10 mouse cellular contexts compared by ENCODE assay signal in genomic region chr10:40151852-40152549, GRCm38 (mm10). TPM values are rescaled to one million over a fixed set of nuclear protein-coding genes. Genes with fewer than 3 reads are reported as not detected.
A peak's percentile ranks its signal among the peaks of the same experiment; 100 is the strongest.
DNase-seq lines count a peak whose midpoint lies in the region; ATAC-seq and TF ChIP-seq lines count a peak whose summit lies in the region.
"Had no signal": no experiment of that assay in that cellular context is flagged by ENCODE, and none has a peak within 500 bp of the region (broad histone marks: within the 10 kb centered on the region; RNA-seq: fewer than 3 reads in every experiment).

No protein-coding gene starts in this region.

- intact Hi-C loops in gastrocnemius, postnatal 14 days (cut with DNase I; ENCODE audit: low total_unique reads): no loop called here

- 0 out of 2 replicates have a peak overlapping the region, but pooled peaks have one; percentile 39 for H3K27ac ChIP-seq in heart, embryonic 15.5 days
- H3K27ac ChIP-seq in MEL (ENCODE audit: control insufficient read depth, low read depth, low read length): peak overlapping the region; percentile 81
- H3K27ac ChIP-seq in embryonic facial prominence, embryonic 14.5 days (replicated peaks; ENCODE audit: low read depth, low read length): peak overlapping the region; percentile 35; the same call in 1 of the 2 replicates

- no peaks in the 10 kb centered on the region for H3K27me3 ChIP-seq in heart, embryonic 15.5 days
- no peaks in the 10 kb centered on the region for H3K27me3 ChIP-seq in MEL (ENCODE audit: control insufficient read depth in 1 of 2, insufficient read depth in 2 of 2, low read length in 2 of 2)
- no peaks in the 10 kb centered on the region for H3K27me3 ChIP-seq in embryonic facial prominence, embryonic 14.5 days (replicated peaks; ENCODE audit: control insufficient read depth, insufficient read depth, low read length)

- no peak for DNase-seq in heart, postnatal 4 days
- DNase-seq in MEL (ENCODE audit: low read depth, low spot score) (peak; percentile 28), liver (peak; percentile 38)
- peak; percentile 56 for DNase-seq in embryonic facial prominence, embryonic 14.5 days (ENCODE audit: low spot score)
- DNase-seq in spleen, postnatal 14 days (ENCODE audit: low spot score in 2 of 2): no peak
- DNase-seq in gastrocnemius, postnatal 14 days: no peak
- no peak for DNase-seq in layer of hippocampus, adult 9-11 months
- DNase-seq: gastrocnemius, postnatal 10 days had no signal

- no peaks in the 10 kb centered on the region for H3K36me3 ChIP-seq in heart, embryonic 15.5 days
- peaks cover 0 to 41% of the 10 kb centered on the region in 2 experiments; a peak in 2 of 4 replicates for H3K36me3 ChIP-seq in MEL (ENCODE audit: control insufficient read depth in 1 of 2, insufficient read depth in 2 of 2, low read length in 2 of 2)
- no peaks in the 10 kb centered on the region for H3K36me3 ChIP-seq in embryonic facial prominence, embryonic 14.5 days (ENCODE audit: control insufficient read depth, insufficient read depth, low read length)
- H3K36me3 ChIP-seq: G1E had no signal

- H3K9me3 ChIP-seq in heart, embryonic 15.5 days (replicated peaks): no peaks in the 10 kb centered on the region
- no peaks in the 10 kb centered on the region for H3K9me3 ChIP-seq in MEL (replicated peaks; ENCODE audit: insufficient read depth, low read length)
- no peaks in the 10 kb centered on the region for H3K9me3 ChIP-seq in embryonic facial prominence, embryonic 14.5 days (ENCODE audit: control insufficient read depth, low read length)
- H3K9me3 ChIP-seq: G1E had no signal

- peak; percentile 55 for ATAC-seq in heart, embryonic 15.5 days (replicated peaks; ENCODE audit: insufficient number of reproducible peaks, insufficient read depth, low FRiP score, low read depth)
- ATAC-seq in embryonic facial prominence, embryonic 14.5 days (ENCODE audit: low read depth): peak; percentile 55

- no peaks in the 10 kb centered on the region for H3K79me2 ChIP-seq in MEL (ENCODE audit: control insufficient read depth, insufficient read depth, low read length, poor library complexity)

- 48% methylated on average over 8 of the region's 8 CpGs for WGBS in heart, embryonic 15.5 days
- WGBS in embryonic facial prominence, embryonic 14.5 days: 37% methylated on average over 8 of the region's 8 CpGs

- TF ChIP-seq EP300 in MEL (IDR thresholded peaks at IDR 0.05; ENCODE audit: low read depth in 1 of 2, low read length in 2 of 2): no peak

- H3K9ac ChIP-seq in heart, embryonic 15.5 days: no peak overlapping the region
- peak overlapping the region; percentile 37 for H3K9ac ChIP-seq in MEL (ENCODE audit: control insufficient read depth, low read depth, low read length, poor library complexity, severe bottlenecking)
- 0 out of 2 replicates have a peak overlapping the region, but pooled peaks have one; percentile 16 for H3K9ac ChIP-seq in embryonic facial prominence, embryonic 14.5 days (ENCODE audit: low read depth, low read length)

- no peak overlapping the region for H3K4me3 ChIP-seq in heart, embryonic 15.5 days
- no peak overlapping the region for H3K4me3 ChIP-seq in MEL (ENCODE audit: control insufficient read depth in 1 of 2, insufficient read depth in 1 of 2, low read depth in 2 of 2, low read length in 2 of 2)
- no peak overlapping the region for H3K4me3 ChIP-seq in embryonic facial prominence, embryonic 14.5 days (ENCODE audit: low read depth, low read length)

- TF ChIP-seq RAD21 in MEL (IDR thresholded peaks at IDR 0.05; ENCODE audit: low read depth, low read length): no peak

- no peak for TF ChIP-seq CTCF in MEL (IDR thresholded peaks at IDR 0.05 in 2 of 3, conservative IDR thresholded peaks at IDR 0.05 in 1 of 3; ENCODE audit: control insufficient read depth in 1 of 3, insufficient read depth in 1 of 3, low read depth in 2 of 3, low read length in 3 of 3, poor library complexity in 1 of 3, severe bottlenecking in 1 of 3)

- no peak for TF ChIP-seq POLR2A in MEL (IDR thresholded peaks at IDR 0.05; ENCODE audit: control insufficient read depth in 1 of 2, insufficient read depth in 1 of 2, low read depth in 1 of 2, low read length in 2 of 2, poor library complexity in 1 of 2)

- H3K4me1 ChIP-seq in heart, embryonic 15.5 days (replicated peaks): peaks cover 3% of the 10 kb centered on the region; the same call in 1 of the 2 replicates
- peaks cover 40 to 50% of the 10 kb centered on the region in 2 experiments for H3K4me1 ChIP-seq in MEL (ENCODE audit: control insufficient read depth in 1 of 2, insufficient read depth in 2 of 2, low read length in 2 of 2)
- peaks cover 4% of the 10 kb centered on the region; the same call in 1 of the 2 replicates for H3K4me1 ChIP-seq in embryonic facial prominence, embryonic 14.5 days (ENCODE audit: control insufficient read depth, insufficient read depth, low read length)

- H3K4me2 ChIP-seq in heart, embryonic 15.5 days: no peak overlapping the region
- H3K4me2 ChIP-seq in embryonic facial prominence, embryonic 14.5 days (ENCODE audit: low read depth, low read length): no peak overlapping the region

TF ChIP-seq in MEL, 35 proteins besides CTCF, POLR2A, EP300 and RAD21:
- no peak for TF ChIP-seq CHD2 (IDR thresholded peaks at IDR 0.05; ENCODE audit: low read length)
- no peak for TF ChIP-seq ELF1 (IDR thresholded peaks at IDR 0.05; ENCODE audit: low read depth, low read length)
- no peak for TF ChIP-seq SMC3 (IDR thresholded peaks at IDR 0.05; ENCODE audit: low read depth, low read length)

RNA-seq across cellular contexts. Expression of gene Slc16a10, which starts 9.9 kb away (rescaled TPM):
- 14.8 and 20.8 TPM in 2 replicates for polyA plus RNA-seq in heart, embryonic 15.5 days (2015; fragmentation: Nextera tagmentation; extraction: Ambion mirVana)
- 10 to 100 TPM; 12.9 to 14.3 TPM for total RNA-seq in heart, postnatal 4 days (2021)
- total RNA-seq in MEL (2012; rRNA removed): 13.2 TPM in 2 replicates
- 10 to 100 TPM in 1 of 2 experiments, not detected in 1; 17.9 TPM for polyA plus RNA-seq in MEL (2012; ENCODE audit: insufficient read depth in 1 of 2, insufficient read length in 2 of 2, low read depth in 1 of 2, low replicate concordance in 2 of 2, missing spikeins in 1 of 2)
- polyA plus RNA-seq in embryonic facial prominence, embryonic 14.5 days (2014; fragmentation: Nextera tagmentation; extraction: Ambion mirVana): 7.2 and 8.2 TPM in 2 replicates
- 10 to 100 TPM; 30.0 to 33.6 TPM for total RNA-seq in gastrocnemius, postnatal 14 days (2021)

Comparison
In these comparisons a context has a peak if more than half of its experiments do, and no peak if none do; other contexts are left out.
1. DNase-seq: peak in MEL (single experiment), embryonic facial prominence, embryonic 14.5 days (single experiment) and liver (single experiment); none in heart, postnatal 4 days (single experiment), spleen, postnatal 14 days (0 of 2), gastrocnemius, postnatal 14 days (single experiment) and layer of hippocampus, adult 9-11 months (single experiment).
2. Peak in every context shown above with its lines, with median percentiles within 50 percentile points of each other: H3K27ac ChIP-seq.